Mouse (Mus musculus) embryo, embryonic 10 days (tissue): ENCODE data around the gene Gpr146.

Source experiments
- DNase-seq: peaks from one replicate; pipeline ENCODE4 v3.0.0-alpha.2; 2015; ENCODE audit warnings: low spot score

Gene Gpr146

DNA sequence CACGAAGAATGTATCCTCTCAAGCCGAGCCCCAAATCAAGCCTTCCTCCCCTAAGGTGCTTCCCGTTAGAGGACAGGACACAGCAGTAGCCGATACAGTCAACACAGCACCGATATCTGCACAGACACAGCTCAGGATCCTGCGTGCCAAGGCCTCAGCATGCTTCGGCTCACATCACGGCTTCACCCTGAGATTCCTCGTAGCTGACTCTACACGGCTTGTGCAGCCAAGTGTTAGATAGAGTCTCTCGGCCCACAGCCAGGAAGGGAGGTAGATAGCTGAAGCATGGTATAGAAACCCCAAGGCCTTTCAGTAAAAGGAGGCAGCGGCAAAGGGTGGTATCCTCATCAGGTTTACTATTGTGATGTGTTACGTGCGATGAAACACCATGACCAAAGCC lies 22.5 kb downstream of the Gpr146 start:
- no peak for DNase-seq

DNA sequence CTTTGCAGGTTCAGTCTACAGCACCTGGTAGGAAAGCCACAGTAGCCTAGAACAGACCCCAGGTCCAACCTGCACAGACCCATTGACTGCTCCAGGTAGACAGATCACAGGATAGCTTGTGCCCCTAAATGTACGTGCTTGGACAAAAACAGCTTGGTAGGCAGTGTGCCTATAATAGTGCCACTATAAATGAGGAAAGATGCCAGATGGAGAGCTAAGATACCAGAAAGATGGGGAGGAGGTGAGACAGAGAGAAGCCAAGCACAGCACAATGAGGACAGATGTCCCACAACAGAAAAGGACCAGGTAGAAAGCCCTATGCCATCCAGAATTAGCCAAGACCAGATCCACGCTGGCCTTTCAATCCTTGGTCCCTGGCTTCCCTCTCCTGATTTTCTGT lies 24.6 kb downstream of the Gpr146 start:
- no peak for DNase-seq

DNA sequence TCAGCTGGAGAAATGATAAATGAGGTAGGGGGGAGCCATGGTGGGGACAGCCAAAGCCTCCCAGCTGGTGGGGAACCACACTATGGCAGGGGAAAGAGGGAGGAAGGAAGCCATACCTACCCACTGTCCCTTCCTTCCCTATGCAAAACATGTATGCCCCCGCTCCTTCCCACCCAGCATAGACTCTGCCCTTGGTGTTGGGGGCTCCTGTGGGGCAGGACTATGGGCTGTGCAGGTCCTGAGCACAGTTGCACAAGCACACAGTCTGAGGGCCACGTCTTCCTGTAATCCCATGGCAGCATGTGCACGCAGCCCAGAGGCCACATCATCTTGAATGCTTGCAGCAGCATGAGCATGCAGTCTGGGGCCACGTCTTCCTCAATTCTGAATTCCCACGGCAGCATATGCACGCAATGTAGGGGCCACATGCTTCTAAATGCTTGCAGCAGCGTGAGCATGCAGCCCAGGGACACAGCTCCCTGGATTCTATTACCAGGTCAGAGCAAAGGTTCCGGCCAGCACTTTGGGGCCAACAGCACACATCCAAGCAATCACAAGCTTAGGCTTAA lies 26.3 kb downstream of the Gpr146 start:
- DNase-seq, result no peak

DNA sequence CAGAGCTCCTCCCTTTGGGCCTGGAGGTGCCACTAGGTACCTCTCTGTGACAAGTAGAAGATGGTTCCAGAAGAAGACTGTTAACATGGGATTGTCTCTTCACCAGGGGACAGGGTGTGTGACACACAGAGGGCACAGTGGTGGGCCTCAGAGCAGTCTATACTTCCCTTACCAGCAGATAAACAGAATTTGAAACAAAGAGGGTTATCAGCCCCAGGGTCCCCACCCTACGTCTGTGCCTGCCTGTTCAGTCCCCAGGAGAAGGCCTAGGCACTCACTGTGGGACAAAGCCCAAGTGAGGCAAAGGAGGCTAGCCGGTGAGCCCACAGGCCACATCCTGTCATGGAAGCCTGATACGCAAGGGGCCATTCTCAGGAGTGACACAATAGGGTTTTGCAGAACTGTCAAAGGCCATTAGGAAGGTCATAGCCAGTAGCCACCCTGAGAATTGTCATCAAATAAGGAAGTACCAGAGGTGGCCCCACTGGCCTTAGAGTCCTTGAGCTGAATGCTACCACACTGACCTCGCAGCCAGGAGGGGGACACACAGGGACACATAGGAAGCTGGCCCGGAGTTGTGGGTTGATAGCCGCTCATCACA lies 27.4 kb downstream of the Gpr146 start, which contains the start of gene C130050O18Rik:
TSS of gene C130050O18Rik (plus strand) at position 480 of the 601 bp plus-strand sequence.
- no peak for DNase-seq

DNA sequence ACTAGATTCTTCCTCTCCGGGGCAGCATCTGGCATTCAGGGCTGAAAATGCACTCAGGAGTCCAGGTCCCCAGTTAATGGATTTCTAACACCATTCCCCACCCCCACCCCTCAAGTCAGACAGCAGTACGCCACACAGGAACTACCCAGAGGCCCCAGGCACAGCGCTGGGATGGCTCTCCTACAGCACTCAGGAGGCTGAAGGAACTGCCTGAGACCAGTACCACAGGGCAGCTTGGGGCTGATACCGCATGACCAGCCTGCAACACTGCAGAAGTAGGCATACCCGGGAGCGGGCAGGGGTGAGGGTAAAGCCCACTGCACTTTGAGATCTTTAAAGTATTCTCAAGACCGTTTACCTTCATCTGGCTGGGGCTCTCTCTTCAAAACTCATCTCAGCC lies 28.0 kb downstream of the Gpr146 start:
- no peak for DNase-seq

DNA sequence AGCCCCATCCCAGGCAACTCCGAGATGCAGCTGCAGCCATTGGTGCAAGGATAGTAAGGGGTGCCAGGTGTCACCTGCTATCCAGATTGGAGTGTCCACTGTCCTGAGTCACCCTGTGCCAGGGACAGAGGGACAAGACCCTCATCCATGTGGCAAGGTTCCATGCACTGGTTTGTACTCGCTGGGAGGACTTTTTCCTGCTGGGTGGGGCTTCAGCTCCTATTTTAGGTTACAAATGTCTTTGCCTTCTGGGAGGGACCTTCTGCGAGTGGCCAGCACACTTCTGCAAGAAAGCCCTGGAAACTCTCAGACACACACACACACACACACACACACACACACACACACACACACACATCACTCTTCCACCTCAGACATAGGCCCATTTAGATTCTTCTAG lies 28.5 kb downstream of the Gpr146 start:
- DNase-seq, result no peak

DNA sequence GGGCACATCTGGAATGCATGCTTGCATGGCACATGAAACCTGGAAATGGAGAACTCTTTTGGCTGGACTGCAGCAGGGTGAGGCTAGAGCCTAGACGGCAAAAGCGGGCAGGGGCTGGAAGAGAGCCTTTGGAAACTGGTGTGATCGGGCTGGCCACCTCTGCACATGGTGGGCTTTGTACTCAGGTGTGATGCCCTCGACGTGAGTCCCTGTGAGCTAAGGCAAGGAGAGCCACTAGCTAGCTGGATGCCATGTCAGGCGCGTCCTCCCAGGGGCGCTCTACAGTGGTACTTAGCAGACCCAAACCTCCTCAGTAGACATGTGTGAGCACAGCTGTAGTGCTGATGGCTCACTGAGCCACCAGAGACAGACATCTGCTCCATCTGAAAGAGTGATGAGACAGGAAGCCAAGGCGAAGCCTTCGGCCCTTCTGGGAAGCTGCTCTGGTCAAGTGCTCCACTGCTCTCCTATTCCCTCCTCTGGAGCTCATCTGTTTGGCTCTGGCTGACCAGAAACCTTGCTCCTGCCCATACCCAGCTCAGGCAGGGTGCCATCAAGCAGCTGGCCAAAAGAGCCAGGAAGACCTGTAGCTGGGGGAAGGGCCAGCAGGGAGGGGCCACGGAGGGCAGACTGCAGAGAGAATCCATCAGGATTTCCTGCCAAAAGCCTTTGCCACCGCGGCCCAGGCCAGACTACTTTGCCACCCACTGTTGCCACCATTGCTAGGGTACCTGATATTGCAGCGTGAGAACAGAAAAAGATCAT lies 29.8 kb downstream of the Gpr146 start:
- no peak for DNase-seq

DNA sequence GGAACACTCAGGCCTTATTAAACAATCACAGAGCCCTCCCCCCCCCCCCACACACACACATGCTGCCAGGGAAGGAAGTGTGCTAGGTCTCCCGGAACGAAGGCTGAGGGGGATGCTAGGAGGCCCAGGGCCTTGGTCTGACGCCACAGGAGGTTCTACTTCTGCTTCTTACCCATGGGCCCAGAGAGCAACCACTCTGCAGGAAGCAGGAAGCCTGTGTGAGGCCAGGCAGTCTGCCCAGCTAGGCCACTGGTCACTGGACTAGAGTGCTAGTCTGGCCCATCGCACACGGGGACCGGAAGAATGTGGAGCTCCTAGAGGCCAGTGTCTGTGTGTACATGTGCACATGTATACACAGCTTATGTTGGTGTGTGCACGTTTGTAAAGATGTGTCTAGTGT lies 31.0 kb downstream of the Gpr146 start:
- no peak for DNase-seq

DNA sequence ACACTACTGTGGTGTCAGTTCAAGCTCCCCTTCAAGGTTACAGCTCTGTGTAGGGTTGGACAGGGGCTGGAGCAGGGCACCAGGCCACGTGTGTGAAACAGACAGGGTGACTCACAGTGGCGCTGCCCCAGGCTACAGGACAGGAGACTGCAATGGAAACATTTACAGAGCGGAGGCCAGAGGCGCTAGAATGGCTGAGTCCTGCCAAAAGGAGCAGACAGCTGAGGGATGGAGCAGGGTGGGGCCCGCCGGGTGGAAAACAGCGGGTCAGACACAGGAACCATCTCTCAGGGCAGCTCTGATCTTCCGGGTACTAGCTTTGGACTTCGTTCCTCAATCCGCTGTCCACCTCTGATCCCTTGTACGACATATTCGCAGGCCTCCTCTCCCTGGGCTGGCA lies 31.9 kb downstream of the Gpr146 start:
- no peak for DNase-seq

DNA sequence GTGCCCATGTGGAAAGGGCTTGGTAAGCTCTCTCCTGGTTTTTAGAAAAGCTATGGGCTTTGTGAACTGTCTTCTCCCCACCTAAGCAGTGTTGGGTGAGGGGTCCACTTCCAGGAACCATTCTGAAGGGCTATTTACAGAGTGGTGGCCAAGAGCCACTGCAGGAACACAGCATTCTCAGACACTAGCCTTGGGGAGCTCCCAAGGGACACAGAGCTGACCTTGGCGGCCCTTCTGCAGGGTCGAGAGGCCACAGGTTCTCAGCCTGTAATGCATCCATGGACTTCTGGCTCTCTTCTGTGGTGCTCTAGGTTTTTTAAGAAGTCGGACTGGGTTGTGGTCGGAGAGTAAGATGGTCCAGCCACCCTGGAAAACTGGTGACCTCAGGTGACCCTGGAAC lies 32.6 kb downstream of the Gpr146 start:
- no peak for DNase-seq

DNA sequence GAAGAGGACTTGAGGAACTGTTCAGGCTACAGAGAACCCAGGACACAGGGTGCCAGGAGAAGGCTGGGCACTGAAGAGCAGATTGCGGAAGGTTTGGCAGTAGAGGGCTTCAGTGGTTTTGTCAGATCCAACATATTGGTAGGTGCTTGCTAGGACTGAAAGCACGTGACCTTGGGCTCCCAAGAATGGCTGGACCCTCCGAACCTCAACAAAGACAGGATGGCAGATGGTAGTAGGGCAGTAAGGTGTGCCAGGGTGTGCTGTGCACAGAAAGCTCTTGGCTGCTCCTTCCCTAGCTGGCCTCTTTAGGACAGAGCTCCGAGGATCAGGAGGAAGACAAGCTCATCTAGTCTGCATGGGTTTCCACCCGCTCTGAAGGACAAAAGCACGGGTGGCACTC lies 33.6 kb downstream of the Gpr146 start:
- no peak for DNase-seq

DNA sequence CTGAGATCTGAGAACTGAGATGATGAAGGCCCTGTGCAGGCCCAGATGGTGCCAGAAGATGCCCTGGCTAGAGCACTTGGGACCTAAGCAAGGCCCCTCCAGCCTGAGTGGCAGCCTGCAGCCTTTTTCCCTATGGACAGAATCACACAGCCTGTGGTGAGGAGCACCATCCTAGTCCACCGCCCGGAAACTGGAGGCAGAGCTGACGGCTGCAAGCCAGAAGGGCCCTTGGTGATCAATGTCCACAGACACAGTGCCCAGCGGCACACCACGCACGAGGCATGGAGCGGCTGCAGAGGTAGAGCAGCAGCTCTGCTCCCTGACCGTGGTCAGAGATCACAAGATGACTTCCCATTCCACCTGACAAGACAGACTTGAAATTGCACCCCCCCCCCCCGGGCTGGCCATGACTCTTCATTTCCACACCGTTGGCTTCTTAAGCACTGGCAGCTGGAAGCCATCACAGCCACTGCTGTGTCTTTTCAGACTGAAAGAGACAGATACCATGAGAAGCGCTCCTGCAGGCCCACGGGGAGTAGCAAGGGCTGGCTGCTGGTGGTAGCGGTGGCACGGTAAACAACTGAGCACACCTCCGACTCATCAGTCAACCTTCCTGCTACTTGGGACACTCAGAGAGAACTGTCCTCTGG lies 34.3 kb downstream of the Gpr146 start:
- DNase-seq, result no peak

DNA sequence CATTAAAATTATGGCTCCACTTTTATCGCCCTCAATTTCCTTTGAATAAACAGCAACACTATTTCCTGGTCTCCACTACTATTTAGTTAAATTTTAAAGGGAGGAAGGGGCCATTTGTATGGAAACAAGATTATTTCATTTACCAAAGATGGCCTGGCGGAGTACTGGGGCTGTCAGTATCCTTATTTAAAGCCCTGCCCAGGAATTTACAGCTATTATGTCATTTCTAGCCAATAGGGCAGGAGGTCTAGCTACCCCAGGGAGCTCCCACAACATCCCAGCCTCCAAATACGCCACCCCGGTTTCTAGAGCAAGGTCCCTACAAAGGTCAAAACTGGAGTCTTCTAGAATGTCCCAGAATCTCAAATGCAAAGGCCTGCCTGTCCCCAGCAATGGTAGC lies 36.0 kb downstream of the Gpr146 start:
- no peak for DNase-seq

DNA sequence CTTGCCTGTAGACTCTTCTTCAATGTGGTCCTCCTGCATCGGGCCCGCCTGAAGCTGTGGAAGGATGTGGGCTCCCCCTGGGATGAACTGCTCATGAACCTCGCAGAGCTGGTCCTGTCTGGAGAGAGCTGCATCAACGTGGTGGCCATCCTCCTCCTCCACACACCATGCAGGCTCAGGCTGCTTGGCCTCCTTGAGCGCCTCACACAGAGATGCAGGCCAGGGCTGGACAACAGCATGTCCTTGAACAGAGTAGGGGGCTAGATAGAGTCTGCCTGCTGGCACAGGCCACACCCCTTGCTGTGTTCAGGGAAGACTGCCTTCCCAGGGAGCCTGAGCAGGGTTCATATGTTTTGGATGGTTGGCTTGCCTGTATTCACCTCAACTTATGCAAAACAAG lies 37.5 kb downstream of the Gpr146 start:
- no peak for DNase-seq

DNA sequence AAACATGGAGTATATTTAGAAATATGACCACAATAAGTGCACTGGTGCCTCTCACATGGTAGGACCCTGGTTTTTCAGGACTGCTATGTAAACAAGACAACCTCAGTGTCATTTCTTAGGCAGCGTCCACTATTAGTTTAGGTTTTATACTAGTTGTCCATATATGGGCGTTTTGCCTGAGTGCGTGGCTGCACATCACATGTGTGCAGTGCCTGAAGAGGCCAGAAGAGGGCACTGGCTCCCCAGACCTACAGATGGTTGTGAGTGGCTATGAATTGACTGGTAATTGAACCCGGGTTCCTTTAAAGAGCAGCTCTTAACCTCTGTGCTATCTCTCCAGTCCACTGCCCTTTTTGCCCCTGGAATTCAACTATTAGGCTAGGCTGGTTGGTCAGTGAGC lies 39.4 kb downstream of the Gpr146 start:
- no peak for DNase-seq

DNA sequence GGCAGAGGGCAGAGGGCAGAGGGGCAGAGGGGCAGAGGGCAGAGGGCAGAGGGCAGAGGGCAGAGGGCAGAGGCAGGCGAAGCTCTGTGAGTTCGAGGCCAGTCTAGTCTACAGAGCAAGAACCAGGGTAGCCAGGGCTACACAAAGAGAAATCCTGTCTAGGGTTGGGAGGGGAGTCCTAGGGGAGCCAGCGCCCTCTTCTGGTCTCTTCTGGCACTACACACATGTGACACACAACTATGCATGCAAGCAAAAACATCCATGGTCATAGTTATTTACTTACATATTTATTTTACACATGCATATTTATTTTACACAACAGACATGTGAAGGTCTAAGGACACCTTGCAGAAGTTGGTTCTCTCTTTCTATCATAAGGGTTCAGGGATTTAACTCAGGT lies 40.0 kb downstream of the Gpr146 start:
- DNase-seq, result no peak

DNA sequence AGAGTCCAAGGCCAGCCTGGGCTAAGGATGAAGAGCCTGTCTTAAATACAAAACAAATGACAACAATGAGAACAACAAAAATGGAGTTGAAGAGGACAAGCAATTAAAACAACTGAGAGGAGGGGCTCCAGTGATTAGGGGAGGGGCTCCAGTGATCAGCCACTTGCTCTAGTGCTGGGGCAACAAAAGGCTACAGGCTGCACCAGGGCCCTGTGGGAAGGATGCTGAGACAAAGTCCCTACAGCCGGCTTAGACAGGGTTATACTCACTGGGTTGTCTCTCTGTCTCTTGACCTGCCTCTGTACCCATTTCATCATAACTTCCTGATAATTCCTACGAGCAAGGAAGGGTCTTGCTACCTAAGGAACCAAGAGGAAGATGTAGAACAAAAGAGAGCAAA lies 40.6 kb downstream of the Gpr146 start:
- no peak for DNase-seq

DNA sequence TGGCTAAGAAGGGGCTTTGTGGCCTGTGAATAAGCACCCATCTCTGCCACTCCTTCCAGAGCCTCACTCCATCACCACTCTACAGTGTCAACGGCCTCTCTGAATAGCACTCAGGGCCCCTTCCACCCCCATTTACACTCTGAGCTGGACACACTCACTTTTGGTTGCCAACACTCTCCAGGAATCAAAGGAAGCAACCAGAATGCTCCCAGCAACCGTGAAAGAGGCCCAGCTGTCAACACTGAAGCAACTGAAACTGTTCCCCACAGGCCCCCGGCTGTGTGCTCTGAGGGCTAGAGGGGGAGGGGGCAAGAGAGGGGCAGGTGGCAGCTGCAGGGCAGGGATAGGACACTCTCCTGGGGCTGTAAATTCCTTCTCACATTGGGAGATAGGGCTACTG lies 41.1 kb downstream of the Gpr146 start:
- peak; percentile 36 for DNase-seq

DNA sequence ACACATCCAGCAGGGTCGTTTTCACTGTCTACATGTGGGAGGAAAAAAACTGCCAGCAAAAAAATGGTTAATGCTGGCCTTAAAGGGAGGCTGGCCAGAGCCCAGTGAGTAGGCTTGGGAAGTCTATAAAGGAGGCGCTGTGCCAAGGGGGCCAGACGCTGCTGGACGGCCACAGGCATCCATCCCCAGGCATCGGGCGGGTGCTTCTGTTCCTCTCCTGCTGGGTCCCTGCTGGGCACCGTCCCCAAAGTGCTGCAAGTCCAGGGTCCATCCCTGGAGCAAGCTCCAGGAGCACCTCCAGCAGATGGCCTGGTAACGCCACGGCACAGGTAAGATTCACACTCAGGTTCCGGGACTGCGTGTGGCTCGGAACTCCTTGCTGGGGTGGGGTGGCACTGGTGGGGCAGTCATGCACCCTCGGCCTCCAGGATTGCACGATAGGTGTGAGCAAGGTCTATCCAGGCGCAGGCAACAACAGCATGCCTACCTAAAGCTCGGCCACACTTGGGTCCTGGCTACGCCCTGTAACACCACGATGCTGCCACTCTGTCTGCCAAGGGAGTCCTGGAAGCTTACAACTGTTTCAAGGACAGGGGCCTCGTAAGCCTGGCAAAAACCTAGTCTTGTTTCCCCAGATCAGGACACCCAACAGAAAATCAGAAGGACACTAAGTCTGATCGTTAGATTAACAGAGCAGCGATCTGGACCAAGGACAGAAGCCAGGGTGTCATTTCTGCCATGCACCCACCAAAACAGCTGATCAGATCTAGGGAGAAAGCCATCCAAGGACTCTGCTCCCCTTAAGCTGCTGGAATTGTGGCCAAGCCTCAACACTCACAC lies 45.7 kb downstream of the Gpr146 start, which contains the start of gene Gper1:
TSS of gene Gper1 (plus strand) at position 126 of the 840 bp plus-strand sequence.
- no peak for DNase-seq

DNA sequence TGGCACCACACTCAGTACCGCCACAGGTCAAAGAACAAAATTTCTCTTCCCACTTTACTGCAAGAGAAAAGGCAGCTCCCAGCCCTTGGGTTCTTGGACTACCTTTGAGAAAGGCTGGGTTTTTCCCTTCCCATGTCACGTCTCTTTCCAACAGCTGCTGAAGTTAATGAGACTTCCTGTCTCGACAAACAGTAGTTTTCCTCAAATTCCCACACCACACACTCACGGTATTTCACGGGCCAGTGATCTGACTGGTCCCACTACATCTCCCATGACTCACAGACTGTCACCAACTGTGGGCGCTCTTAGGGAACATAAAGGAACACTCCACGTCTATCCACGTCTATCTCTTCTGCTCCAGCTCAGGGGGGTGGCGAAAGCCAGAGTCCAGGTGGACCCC lies 47.7 kb downstream of the Gpr146 start:
- DNase-seq, result no peak

DNA sequence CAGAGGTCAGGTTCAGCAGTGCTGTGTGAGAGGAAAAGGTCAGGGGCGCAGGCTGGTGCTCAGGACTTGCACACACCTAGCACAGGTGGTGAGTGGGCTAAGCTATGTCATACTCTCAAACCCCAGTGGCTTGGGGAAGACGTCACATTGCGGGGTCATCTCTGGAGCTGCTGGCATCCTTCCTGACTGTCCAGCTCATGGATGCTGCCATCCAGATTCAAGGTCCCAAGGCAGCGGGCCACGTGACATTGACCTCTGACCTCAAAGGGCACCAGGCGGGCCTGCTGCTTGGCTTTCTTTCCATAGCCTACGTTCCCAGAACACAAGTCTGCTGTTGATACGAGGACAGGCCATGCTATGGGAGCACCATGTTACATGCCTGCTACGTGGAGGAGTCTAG lies 49.5 kb downstream of the Gpr146 start:
- DNase-seq, result no peak

DNA sequence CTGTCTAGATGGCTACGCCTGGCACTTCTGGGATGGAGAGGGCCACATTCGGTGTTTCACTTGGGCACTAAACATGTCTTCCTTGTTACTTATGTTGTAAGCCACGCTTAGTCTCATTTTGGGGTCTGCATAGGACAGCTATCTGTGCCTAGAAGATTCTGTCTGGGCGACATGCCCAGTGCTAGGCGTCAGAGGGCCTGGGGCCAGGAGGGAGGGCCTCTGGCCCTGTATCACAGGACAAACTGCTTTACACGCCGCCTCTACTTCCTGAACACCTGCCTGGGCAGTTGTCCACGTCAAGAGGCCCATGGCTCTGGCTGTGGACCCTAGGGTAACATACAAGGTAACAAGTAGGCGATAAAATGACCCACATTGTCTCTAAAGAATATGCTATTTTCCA lies 50.5 kb downstream of the Gpr146 start:
- no peak for DNase-seq
